Mouse (Mus musculus) hindbrain, postnatal 0 days (tissue): ENCODE results near the gene Prss40. TPM values are rescaled to one million over a fixed set of nuclear protein-coding genes. Genes with fewer than 3 reads are reported as not detected.
"Not testable (repeated sequence)": the region's sequence is repeated elsewhere in the genome, so short reads cannot be mapped to it uniquely, and the experiment has no call there.

Experiments
- ATAC-seq: fragments of 200-750 bp; cut with Nextera tagmentation; 2 replicates; pipeline ENCODE4 v1.8.0; 2017; ENCODE audit warnings: mild to moderate bottlenecking, moderate TSS enrichment, moderate library complexity
- DNase-seq: peaks from one replicate; pipeline ENCODE4 v3.0.0-alpha.2; 2015; ENCODE audit warnings: low spot score
- H3K27ac ChIP-seq: fragments of 300-500 bp; sonication (generic); 2 replicates; pipeline ENCODE4 v1.5.1; 2014; ENCODE audit warnings: mild to moderate bottlenecking
- H3K27me3 ChIP-seq: fragments of 300-500 bp; sonication (generic); 2 replicates; pipeline ENCODE4 v1.6.1; 2014; ENCODE audit warnings: low read length, mixed read lengths; ENCODE audit not compliant: insufficient read depth
- H3K36me3 ChIP-seq: fragments of 300-500 bp; sonication (generic); 2 replicates; pipeline ENCODE4 v1.6.1; 2014; ENCODE audit warnings: low read length, mixed read lengths; ENCODE audit not compliant: insufficient read depth
- H3K4me1 ChIP-seq: fragments of 300-500 bp; sonication (generic); 2 replicates; pipeline ENCODE4 v1.6.1; 2014; ENCODE audit warnings: antibody characterized with exemption, low read length, mixed read lengths; ENCODE audit not compliant: insufficient read depth
- H3K4me2 ChIP-seq: fragments of 300-500 bp; sonication (generic); 2 replicates; pipeline ENCODE4 v1.6.1; 2014; ENCODE audit warnings: low read depth, mild to moderate bottlenecking, low read length, moderate library complexity, mixed read lengths
- H3K4me3 ChIP-seq: fragments of 300-500 bp; sonication (generic); 2 replicates; pipeline ENCODE4 v1.5.1; 2014; ENCODE audit warnings: low read length
- H3K9ac ChIP-seq: fragments of 300-500 bp; sonication (generic); replicated peaks from 2 replicates; pipeline ENCODE4 v1.6.1; 2014; ENCODE audit warnings: mild to moderate bottlenecking, low read length, moderate library complexity, mixed read lengths
- H3K9me3 ChIP-seq: fragments of 300-500 bp; sonication (generic); 2 replicates; pipeline ENCODE4 v1.6.1; 2016; ENCODE audit warnings: low read length, mixed read lengths
- CTCF ChIP-seq: IDR thresholded peaks from 2 replicates; pipeline ENCODE4 v1.5.1; 2016; ENCODE audit warnings: antibody characterized with exemption, control low read depth, low read depth
- WGBS: fragments of 180-500 bp; shearing (Covaris S2); extraction: QIAGEN DNeasy Blood & Tissue Kit; methylation state at CpG from one replicate; pipeline ENCODE4 v1.1.7; 2014; 5-methylcytosine and 5-hydroxymethylcytosine counted together
- polyA plus RNA-seq: library from polyadenylated mRNA; unstranded; fragments of >200 nt; fragmentation: Nextera tagmentation; extraction: Ambion mirVana; gene quantifications from 2 replicates; pipeline ENCODE4 v1.2.1, GENCODE M21; 2015
- total RNA-seq: library from RNA; depleted of rRNA; stranded (reverse); fragments of >200 nt; gene quantifications from 2 replicates; pipeline ENCODE4 v1.2.3, GENCODE M21; 2014

The Prss40 gene
- total and polyA plus RNA-seq, 2 experiments from 2014 or later, result 0.09 TPM; not detected in 1

DNA sequence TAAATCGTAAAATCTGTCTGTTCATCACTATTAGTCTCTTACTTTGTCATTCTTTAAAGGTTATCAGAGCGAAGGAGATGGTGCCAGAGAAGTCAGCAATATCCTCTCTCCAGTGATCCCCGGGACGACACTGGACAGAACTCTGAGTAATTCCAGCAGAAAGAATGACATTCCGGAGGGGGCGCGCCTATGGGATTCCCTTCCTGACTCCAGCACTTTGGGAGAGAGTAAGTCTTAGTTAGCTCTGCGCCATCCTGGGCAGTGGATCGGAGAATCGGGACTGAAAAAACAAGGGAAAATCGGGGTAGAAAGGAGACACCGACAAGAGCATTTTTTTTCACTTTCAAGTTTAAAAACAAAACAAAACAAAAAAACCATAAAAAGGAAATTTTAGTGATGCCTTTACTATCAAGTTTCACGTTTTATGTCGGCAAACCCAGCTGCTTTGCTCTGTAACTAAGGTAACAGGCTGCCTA is 24.4 kb downstream of the Prss40 start:
- H3K27ac ChIP-seq, result no peak overlapping the region
- peak overlapping the region; percentile 58 for H3K4me2 ChIP-seq
- no peaks in the 10 kb centered on the region for H3K9me3 ChIP-seq
- H3K4me3 ChIP-seq, result peak overlapping the region; percentile 29
- H3K4me1 ChIP-seq, result peaks cover 10% of the 10 kb centered on the region
- H3K36me3 ChIP-seq, result no peaks in the 10 kb centered on the region
- WGBS, result 2% methylated on average over 14 of the region's 14 CpGs
- H3K9ac ChIP-seq, result no peak overlapping the region
- no peak for ATAC-seq
- no peak for TF ChIP-seq CTCF
- no peak for DNase-seq
- peaks cover 5% of the 10 kb centered on the region; the same call in 1 of the 2 replicates for H3K27me3 ChIP-seq

DNA sequence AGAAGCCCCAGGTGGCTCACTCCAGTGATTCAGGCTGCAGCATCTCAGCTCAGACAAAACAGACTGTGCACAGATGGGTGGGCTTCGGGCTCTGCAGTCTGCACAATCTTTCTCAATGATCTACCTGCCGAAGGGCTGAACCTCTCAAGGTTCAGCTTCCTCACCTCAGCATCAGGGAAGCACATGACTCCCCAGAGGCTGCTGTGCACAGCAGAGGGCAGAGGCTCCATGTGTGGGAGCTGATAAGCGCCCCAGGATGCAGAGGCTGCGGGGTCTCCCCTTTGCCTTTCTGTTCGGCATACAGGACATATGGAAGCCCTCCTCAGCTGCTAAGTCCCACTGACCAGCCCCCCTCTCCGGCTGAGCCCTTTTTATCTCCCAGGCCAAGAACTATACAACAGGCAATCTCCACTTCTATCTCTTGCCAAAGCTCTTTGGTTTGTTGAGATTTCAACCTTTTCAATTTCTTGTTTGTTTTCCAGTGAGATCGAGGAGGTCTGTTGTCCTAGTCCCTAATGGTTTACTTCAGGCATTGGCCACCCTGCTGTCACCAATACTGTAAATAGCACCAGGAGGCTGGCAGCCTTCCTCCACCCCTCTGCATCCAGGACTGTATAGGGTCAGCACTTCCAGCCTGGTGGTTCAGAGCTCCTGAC is 25.6 kb downstream of the Prss40 start, which contains the start of gene Cfc1:
Gene Cfc1, plus strand, starts transcription at position 606 of the 656 bp plus-strand sequence.
- H3K27ac ChIP-seq, result not testable (repeated sequence)

DNA sequence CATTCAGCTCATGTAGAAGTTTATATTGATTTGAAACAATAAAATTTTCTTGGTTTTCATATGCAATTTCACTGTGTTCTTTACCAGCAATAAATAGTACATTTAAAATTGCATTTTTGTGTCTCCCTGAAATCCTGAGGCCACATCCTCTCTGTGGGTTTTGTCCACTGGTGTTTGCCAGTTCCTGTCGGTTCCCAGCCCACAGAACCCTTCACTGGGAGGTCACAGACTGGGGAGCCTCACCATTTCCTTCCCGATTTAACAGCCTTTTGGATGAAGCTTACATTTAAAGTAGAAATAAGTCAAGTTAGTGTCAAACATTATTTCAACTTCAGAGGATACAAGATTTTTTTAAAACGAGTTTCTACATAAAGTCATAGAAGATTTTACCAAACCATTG is 26.2 kb downstream of the Prss40 start:
- H3K4me2 ChIP-seq, H3K27me3 ChIP-seq, H3K9me3 ChIP-seq, H3K36me3 ChIP-seq, ATAC-seq, H3K4me3 ChIP-seq, DNase-seq, H3K27ac ChIP-seq, H3K9ac ChIP-seq: not testable (repeated sequence)
- H3K4me1 ChIP-seq, result peaks cover 10% of the 10 kb centered on the region
- WGBS, result 60% methylated on average over 3 of the region's 3 CpGs

More for the DNA sequence above, 25.6 kb downstream of the Prss40 start, which contains the start of gene Cfc1:
- H3K4me1 ChIP-seq, result peaks cover 10% of the 10 kb centered on the region
- 39% methylated on average over 7 of the region's 7 CpGs for WGBS
- not testable (repeated sequence) for H3K27me3 ChIP-seq, H3K9ac ChIP-seq, ATAC-seq, DNase-seq, H3K9me3 ChIP-seq, H3K36me3 ChIP-seq
- peak within 1 kb of the TSS; percentile 29; the same call in 1 of the 2 replicates for H3K4me3 ChIP-seq
- H3K4me2 ChIP-seq, result peak within 1 kb of the TSS; percentile 58

DNA sequence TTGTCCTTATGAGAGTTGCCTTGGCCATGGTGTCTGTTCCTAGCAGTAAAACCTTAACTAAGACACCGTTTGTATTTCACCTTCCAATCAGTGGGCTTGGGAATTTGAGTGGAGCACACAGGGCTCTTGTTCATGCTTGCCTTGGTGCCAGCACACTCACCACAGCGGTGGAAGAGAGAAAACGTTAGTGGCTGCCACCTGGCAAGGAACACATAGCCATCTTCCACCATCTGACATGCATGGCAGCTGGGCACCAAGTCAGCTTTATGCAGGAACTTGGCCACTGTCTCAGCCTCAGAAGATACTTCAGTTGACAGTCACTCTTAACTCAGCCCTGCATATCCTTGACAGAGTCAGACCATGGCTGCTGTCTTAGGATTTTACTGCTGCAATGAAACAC is 37.1 kb downstream of the Prss40 start:
- Histone ChIP-seq H3K27me3 (no peaks in the 10 kb centered on the region), H3K36me3 (no peaks in the 10 kb centered on the region), H3K4me1 (no peaks in the 10 kb centered on the region), H3K4me2 (no peak overlapping the region), H3K4me3 (no peak overlapping the region), H3K9ac (no peak overlapping the region), H3K27ac (no peak overlapping the region), H3K9me3 (no peaks in the 10 kb centered on the region)
- ATAC-seq (no peak), DNase-seq (no peak)
- TF ChIP-seq CTCF, result no peak
- 64% methylated on average over 3 of the region's 3 CpGs for WGBS

DNA sequence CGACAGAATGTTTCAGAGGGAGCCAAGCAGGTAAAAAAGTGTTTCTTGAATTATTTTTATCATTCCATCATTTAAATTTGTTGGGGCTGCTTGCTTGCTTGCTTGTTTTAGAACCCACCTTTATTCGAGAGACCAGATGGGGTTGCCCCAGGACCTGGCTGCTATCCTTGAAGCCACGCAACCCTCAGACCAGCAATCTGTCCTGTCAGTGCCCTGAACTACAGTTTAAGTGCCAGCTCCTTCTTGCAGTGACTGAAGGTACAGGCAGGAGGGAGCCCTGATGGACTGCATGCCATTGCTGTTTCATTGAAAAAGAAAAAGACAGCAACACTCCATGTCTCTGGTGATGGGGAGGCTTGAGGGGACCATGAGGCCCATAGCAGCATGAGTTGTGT is 37.9 kb downstream of the Prss40 start:
- Histone ChIP-seq H3K4me3 (no peak overlapping the region), H3K4me1 (no peaks in the 10 kb centered on the region), H3K9me3 (no peaks in the 10 kb centered on the region), H3K9ac (no peak overlapping the region), H3K36me3 (no peaks in the 10 kb centered on the region), H3K27ac (no peak overlapping the region), H3K4me2 (no peak overlapping the region), H3K27me3 (no peaks in the 10 kb centered on the region)
- WGBS, result 69% methylated on average over 3 of the region's 3 CpGs
- TF ChIP-seq CTCF, result no peak
- no peak for ATAC-seq
- DNase-seq, result no peak

DNA sequence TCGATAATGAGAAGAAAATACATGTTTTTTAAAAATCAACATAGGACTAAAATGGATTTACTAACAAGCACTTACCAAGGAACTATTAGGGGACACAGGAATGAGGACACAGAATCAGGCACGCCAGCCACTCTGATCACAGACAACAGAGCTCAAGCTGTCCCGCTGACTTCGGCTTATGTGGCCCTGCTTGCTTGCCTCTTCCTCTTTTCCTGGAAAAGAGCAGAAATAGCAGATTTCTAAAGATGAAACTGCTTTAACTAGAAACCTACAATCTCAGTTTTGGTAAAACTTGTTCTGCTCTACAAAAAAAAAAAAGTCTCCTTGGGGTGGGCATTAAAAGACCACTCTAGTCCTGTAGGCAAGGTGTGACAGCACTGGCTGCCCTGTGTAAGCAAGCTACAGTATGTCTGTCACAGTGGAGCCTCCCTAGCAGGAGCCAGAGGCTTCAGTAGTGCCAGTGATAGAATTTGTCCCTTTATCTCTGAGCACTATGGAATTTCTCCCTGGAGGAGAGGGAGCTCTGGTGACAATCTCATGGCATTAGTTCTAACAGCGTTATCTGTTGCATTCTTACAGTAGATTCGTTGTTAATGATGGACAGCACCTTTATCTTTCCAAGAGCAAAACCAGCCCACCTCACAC is 38.4 kb downstream of the Prss40 start:
- WGBS, result 86% methylated on average over 6 of the region's 6 CpGs
- TF ChIP-seq CTCF, result no peak
- no peak overlapping the region for H3K4me2 ChIP-seq
- H3K27ac ChIP-seq, result no peak overlapping the region
- H3K9ac ChIP-seq, result no peak overlapping the region
- H3K27me3 ChIP-seq, result no peaks in the 10 kb centered on the region
- no peaks in the 10 kb centered on the region for H3K36me3 ChIP-seq
- H3K4me1 ChIP-seq, result no peaks in the 10 kb centered on the region
- no peaks in the 10 kb centered on the region for H3K9me3 ChIP-seq
- no peak for ATAC-seq
- no peak overlapping the region for H3K4me3 ChIP-seq
- DNase-seq, result no peak

DNA sequence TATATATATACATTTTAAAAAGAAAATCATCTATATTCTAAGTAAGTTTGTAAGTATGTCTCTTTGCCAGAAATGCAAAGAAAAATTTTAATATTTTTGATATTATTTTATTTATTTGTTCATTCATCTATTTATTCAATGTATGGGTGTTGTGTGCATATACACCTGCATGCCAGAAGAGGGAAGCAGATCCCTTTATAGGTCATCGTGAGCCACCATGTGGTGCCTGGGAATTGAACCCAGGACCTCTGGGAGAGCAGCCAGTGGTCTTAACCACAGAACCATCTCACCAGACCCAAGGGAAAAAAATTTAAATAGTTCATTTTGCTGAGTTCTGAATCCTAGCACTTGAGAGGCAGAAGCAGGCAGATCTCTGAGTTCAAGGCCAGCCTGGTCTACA is 42.5 kb downstream of the Prss40 start:
- H3K27ac ChIP-seq, result no peak overlapping the region
- WGBS, result 88% methylated on average over 1 of the region's 1 CpGs
- H3K9me3 ChIP-seq, result no peaks in the 10 kb centered on the region
- DNase-seq (no peak), ATAC-seq (no peak)
- H3K27me3 ChIP-seq, result no peaks in the 10 kb centered on the region
- H3K4me1 ChIP-seq, result no peaks in the 10 kb centered on the region
- H3K4me3 ChIP-seq, result no peak overlapping the region
- TF ChIP-seq CTCF, result peak; percentile 21; the same call in 1 of the 2 replicates
- H3K36me3 ChIP-seq, result no peaks in the 10 kb centered on the region
- H3K4me2 ChIP-seq, result no peak overlapping the region
- H3K9ac ChIP-seq, result no peak overlapping the region

DNA sequence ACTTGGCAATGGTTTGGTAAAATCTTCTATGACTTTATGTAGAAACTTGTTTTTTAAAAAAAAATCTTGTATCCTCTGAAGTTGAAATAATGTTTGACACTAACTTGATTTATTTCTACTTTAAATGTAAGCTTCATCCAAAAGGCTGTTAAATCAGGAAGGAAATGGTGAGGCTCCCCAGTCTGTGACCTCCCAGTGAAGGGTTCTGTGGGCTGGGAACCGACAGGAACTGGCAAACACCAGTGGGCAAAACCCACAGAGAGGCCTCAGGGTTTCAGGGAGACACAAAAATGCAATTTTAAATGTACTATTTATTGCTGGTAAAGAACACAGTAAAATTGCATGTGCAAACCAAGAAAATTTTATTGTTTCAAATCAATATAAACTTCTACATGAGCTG is 42.9 kb downstream of the Prss40 start:
- H3K36me3 ChIP-seq, H3K9me3 ChIP-seq, H3K27me3 ChIP-seq, DNase-seq, H3K9ac ChIP-seq, ATAC-seq, H3K4me2 ChIP-seq, H3K27ac ChIP-seq, H3K4me3 ChIP-seq, H3K4me1 ChIP-seq: not testable (repeated sequence)
- WGBS, result 67% methylated on average over 1 of the region's 1 CpGs

DNA sequence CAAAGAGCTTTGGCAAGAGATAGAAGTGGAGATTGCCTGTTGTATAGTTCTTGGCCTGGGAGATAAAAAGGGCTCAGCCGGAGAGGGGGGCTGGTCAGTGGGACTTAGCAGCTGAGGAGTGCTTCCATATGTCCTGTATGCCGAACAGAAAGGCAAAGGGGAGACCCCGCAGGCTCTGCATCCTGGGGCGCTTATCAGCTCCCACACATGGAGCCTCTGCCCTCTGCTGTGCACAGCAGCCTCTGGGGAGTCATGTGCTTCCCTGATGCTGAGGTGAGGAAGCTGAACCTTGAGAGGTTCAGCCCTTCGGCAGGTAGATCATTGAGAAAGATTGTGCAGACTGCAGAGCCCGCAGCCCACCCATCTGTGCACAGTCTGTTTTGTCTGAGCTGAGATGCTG is 43.4 kb downstream of the Prss40 start:
- not testable (repeated sequence) for H3K27ac ChIP-seq, H3K27me3 ChIP-seq, H3K4me1 ChIP-seq, H3K9me3 ChIP-seq, H3K4me2 ChIP-seq, DNase-seq, H3K36me3 ChIP-seq, H3K4me3 ChIP-seq, H3K9ac ChIP-seq, ATAC-seq
- WGBS, result 54% methylated on average over 6 of the region's 6 CpGs
